Mouse (Mus musculus): Measurements from ENCODE around the gene Dgka. TPM values are rescaled to one million over a fixed set of nuclear protein-coding genes. Genes with fewer than 3 reads are reported as not detected.

Dgka gene
- polyA plus RNA-seq, 1 experiment, result 13.2 TPM

- Histone ChIP-seq H3ac (ENCODE audit: control insufficient read depth, insufficient read length) (no peak overlapping the region), H3K4me2 (ENCODE audit: low read depth) (no peak overlapping the region), H3K27me3 (ENCODE audit: control insufficient read depth, insufficient read depth, insufficient read length) (no peaks in the 10 kb centered on the region), H3K79me2 (ENCODE audit: control insufficient read depth, insufficient read depth) (peaks cover 23% of the 10 kb centered on the region), H3K36me3 (ENCODE audit: control insufficient read depth, insufficient read depth) (peaks cover 21% of the 10 kb centered on the region), H3K4me3 (no peak overlapping the region)
- no peak for TF ChIP-seq REST (IDR thresholded peaks at IDR 0.05; ENCODE audit: insufficient read depth, insufficient read length)
- TF ChIP-seq USF1 (IDR thresholded peaks at IDR 0.05; ENCODE audit: low read depth), result no peak
- TF ChIP-seq SRF (IDR thresholded peaks at IDR 0.05; ENCODE audit: control insufficient read depth, insufficient read length, low read depth), result no peak
- no peak for TF ChIP-seq MYOD1 (IDR thresholded peaks at IDR 0.05; ENCODE audit: control insufficient read depth in 1 of 3, insufficient read length in 2 of 3, low read depth in 2 of 3)
Measured at GRCm38 (mm10) chr10:128699006-128699405, 45.6 kb downstream of the Dgka start.

GRCm38 (mm10) chr10:128697072-128697725, 47.5 kb downstream of the Dgka start:
- no peak for TF ChIP-seq POLR2A (IDR thresholded peaks at IDR 0.05; ENCODE audit: insufficient read length, low read depth)
- no peak for TF ChIP-seq MAX (IDR thresholded peaks at IDR 0.05; ENCODE audit: low read depth)
- no peak for TF ChIP-seq MYOG (IDR thresholded peaks at IDR 0.05; ENCODE audit: control insufficient read depth in 1 of 3, insufficient read depth in 1 of 3, insufficient read length in 2 of 3, low read depth in 2 of 3)
- no peak for TF ChIP-seq TCF3 (IDR thresholded peaks at IDR 0.05; ENCODE audit: insufficient read length, low read depth)
- TF ChIP-seq MYOD1 (IDR thresholded peaks at IDR 0.05; ENCODE audit: control insufficient read depth in 1 of 3, insufficient read length in 2 of 3, low read depth in 2 of 3), result no peak
- no peak for TF ChIP-seq SRF (IDR thresholded peaks at IDR 0.05; ENCODE audit: control insufficient read depth, insufficient read length, low read depth)
- no peak for TF ChIP-seq POLR2AphosphoS2 (IDR thresholded peaks at IDR 0.05; ENCODE audit: insufficient read length, low read depth)
- no peak for TF ChIP-seq CEBPB (IDR thresholded peaks at IDR 0.05; ENCODE audit: insufficient read depth, poor library complexity, severe bottlenecking)
- Histone ChIP-seq H3ac (ENCODE audit: control insufficient read depth, insufficient read length) (no peak overlapping the region), H3K4me3 (peak overlapping the region; percentile 76), H3K27me3 (ENCODE audit: control insufficient read depth, insufficient read depth, insufficient read length) (no peaks in the 10 kb centered on the region), H3K36me3 (ENCODE audit: control insufficient read depth, insufficient read depth) (peaks cover 13% of the 10 kb centered on the region), H3K79me2 (ENCODE audit: control insufficient read depth, insufficient read depth) (peaks cover 31% of the 10 kb centered on the region), H3K4me2 (ENCODE audit: low read depth) (peak overlapping the region; percentile 74)

GRCm38 (mm10) chr10:128695992-128696807, 48.5 kb downstream of the Dgka start, which contains the start of gene Rab5b:
TSS of gene Rab5b (minus strand) at chr10:128696264.
- no peaks in the 10 kb centered on the region for H3K27me3 ChIP-seq (ENCODE audit: control insufficient read depth, insufficient read depth, insufficient read length)
- peak within 1 kb of the TSS; percentile 65 for H3ac ChIP-seq (ENCODE audit: control insufficient read depth, insufficient read length)
- H3K79me2 ChIP-seq (ENCODE audit: control insufficient read depth, insufficient read depth), result peaks cover 36% of the 10 kb centered on the region
- peaks cover 3% of the 10 kb centered on the region for H3K36me3 ChIP-seq (ENCODE audit: control insufficient read depth, insufficient read depth)
- H3K4me2 ChIP-seq (ENCODE audit: low read depth), result peak within 1 kb of the TSS; percentile 78
- H3K4me3 ChIP-seq, result peak within 1 kb of the TSS; percentile 76
- TF ChIP-seq MYOD1 (IDR thresholded peaks at IDR 0.05; ENCODE audit: control insufficient read depth in 1 of 3, insufficient read length in 2 of 3, low read depth in 2 of 3) (peak in 2 of 3 experiments; percentile 63 to 76), MYOG (IDR thresholded peaks at IDR 0.05; ENCODE audit: control insufficient read depth in 1 of 3, insufficient read depth in 1 of 3, insufficient read length in 2 of 3, low read depth in 2 of 3) (peak; percentile 6 to 80 (median 60)), CEBPB (IDR thresholded peaks at IDR 0.05; ENCODE audit: insufficient read depth, poor library complexity, severe bottlenecking) (0 out of 2 replicates have a peak, but pooled peaks have one; percentile 44), SRF (IDR thresholded peaks at IDR 0.05; ENCODE audit: control insufficient read depth, insufficient read length, low read depth) (peak; percentile 37), POLR2AphosphoS2 (IDR thresholded peaks at IDR 0.05; ENCODE audit: insufficient read length, low read depth) (peak; percentile 69), POLR2A (IDR thresholded peaks at IDR 0.05; ENCODE audit: insufficient read length, low read depth) (peak; percentile 85), TCF3 (IDR thresholded peaks at IDR 0.05; ENCODE audit: insufficient read length, low read depth) (no peak), E2F4 (IDR thresholded peaks at IDR 0.05; ENCODE audit: insufficient read depth) (no peak), USF1 (IDR thresholded peaks at IDR 0.05; ENCODE audit: low read depth) (peak; percentile 50)

GRCm38 (mm10) chr10:128695411-128695991, 49.2 kb downstream of the Dgka start:
- H3ac ChIP-seq (ENCODE audit: control insufficient read depth, insufficient read length), result peak overlapping the region; percentile 65
- peak overlapping the region; percentile 78 for H3K4me2 ChIP-seq (ENCODE audit: low read depth)
- H3K36me3 ChIP-seq (ENCODE audit: control insufficient read depth, insufficient read depth), result no peaks in the 10 kb centered on the region
- peak overlapping the region; percentile 76 for H3K4me3 ChIP-seq
- peaks cover 36% of the 10 kb centered on the region for H3K79me2 ChIP-seq (ENCODE audit: control insufficient read depth, insufficient read depth)
- no peak for TF ChIP-seq SRF (IDR thresholded peaks at IDR 0.05; ENCODE audit: control insufficient read depth, insufficient read length, low read depth)
- TF ChIP-seq POLR2A (IDR thresholded peaks at IDR 0.05; ENCODE audit: insufficient read length, low read depth), result no peak
- TF ChIP-seq USF1 (IDR thresholded peaks at IDR 0.05; ENCODE audit: low read depth), result no peak
- TF ChIP-seq TCF12 (IDR thresholded peaks at IDR 0.05; ENCODE audit: insufficient read depth, poor library complexity, severe bottlenecking), result no peak
- TF ChIP-seq MYOD1 (IDR thresholded peaks at IDR 0.05; ENCODE audit: control insufficient read depth in 1 of 3, insufficient read length in 2 of 3, low read depth in 2 of 3), result no peak
- no peak for TF ChIP-seq REST (IDR thresholded peaks at IDR 0.05; ENCODE audit: insufficient read depth, insufficient read length)
- no peak for TF ChIP-seq E2F4 (IDR thresholded peaks at IDR 0.05; ENCODE audit: insufficient read depth)
- no peak for TF ChIP-seq CEBPB (IDR thresholded peaks at IDR 0.05; ENCODE audit: insufficient read depth, poor library complexity, severe bottlenecking)
- no peak for TF ChIP-seq MAX (IDR thresholded peaks at IDR 0.05; ENCODE audit: low read depth)
- no peak for TF ChIP-seq TCF3 (IDR thresholded peaks at IDR 0.05; ENCODE audit: insufficient read length, low read depth)
- TF ChIP-seq MYOG (IDR thresholded peaks at IDR 0.05; ENCODE audit: control insufficient read depth in 1 of 3, insufficient read depth in 1 of 3, insufficient read length in 2 of 3, low read depth in 2 of 3), result no peak
- TF ChIP-seq POLR2AphosphoS2 (IDR thresholded peaks at IDR 0.05; ENCODE audit: insufficient read length, low read depth), result no peak
- H3K27me3 ChIP-seq (ENCODE audit: control insufficient read depth, insufficient read depth, insufficient read length), result no peaks in the 10 kb centered on the region
